Mouse (Mus musculus): ENCODE measurements around the gene Lrrc1. TPM values are rescaled to one million over a fixed set of nuclear protein-coding genes. Genes with fewer than 3 reads are reported as not detected.

Lrrc1 gene
- polyA plus RNA-seq, 3 experiments from 2014 or later: 2.3 to 4.3 (median 2.4) TPM

- no peak for ATAC-seq
Measured at GRCm38 (mm10) chr9:77425553-77425952, 119.1 kb downstream of the Lrrc1 start.

GRCm38 (mm10) chr9:77420200-77420585, 124.5 kb downstream of the Lrrc1 start:
- no peak for ATAC-seq

- no peak for ATAC-seq
Measured at GRCm38 (mm10) chr9:77419501-77420199, 125.0 kb downstream of the Lrrc1 start.

- no peak for ATAC-seq
Measured at GRCm38 (mm10) chr9:77418800-77419199, 125.9 kb downstream of the Lrrc1 start.

- no peak for ATAC-seq
Measured at GRCm38 (mm10) chr9:77416486-77416885, 128.2 kb downstream of the Lrrc1 start.

- ATAC-seq: no peak
Measured at GRCm38 (mm10) chr9:77416002-77416401, 128.7 kb downstream of the Lrrc1 start.

- ATAC-seq: no peak
Measured at GRCm38 (mm10) chr9:77411830-77412425, 132.7 kb downstream of the Lrrc1 start.

- ATAC-seq: no peak
Measured at GRCm38 (mm10) chr9:77410968-77411367, 133.7 kb downstream of the Lrrc1 start.

- ATAC-seq: no peak
Measured at GRCm38 (mm10) chr9:77410524-77410923, 134.1 kb downstream of the Lrrc1 start.

- no peak for ATAC-seq
Measured at GRCm38 (mm10) chr9:77408053-77408603, 136.5 kb downstream of the Lrrc1 start.

- ATAC-seq: no peak
Measured at GRCm38 (mm10) chr9:77406906-77407305, 137.8 kb downstream of the Lrrc1 start.

GRCm38 (mm10) chr9:77404458-77404857, 140.2 kb downstream of the Lrrc1 start:
- ATAC-seq: no peak

GRCm38 (mm10) chr9:77403961-77404360, 140.7 kb downstream of the Lrrc1 start:
- ATAC-seq: no peak

- no peak for ATAC-seq
Measured at GRCm38 (mm10) chr9:77402971-77403370, 141.7 kb downstream of the Lrrc1 start.

GRCm38 (mm10) chr9:77399801-77400200, 144.9 kb downstream of the Lrrc1 start:
- ATAC-seq: no peak

- no peak for ATAC-seq
Measured at GRCm38 (mm10) chr9:77398856-77399631, 145.6 kb downstream of the Lrrc1 start.

- no peak for ATAC-seq
Measured at GRCm38 (mm10) chr9:77397027-77397426, 147.6 kb downstream of the Lrrc1 start.

- ATAC-seq: no peak
Measured at GRCm38 (mm10) chr9:77391248-77391647, 153.4 kb downstream of the Lrrc1 start.

- no peak for ATAC-seq
Measured at GRCm38 (mm10) chr9:77388956-77389355, 155.7 kb downstream of the Lrrc1 start.

GRCm38 (mm10) chr9:77386751-77387150, 157.9 kb downstream of the Lrrc1 start:
- ATAC-seq: no peak

GRCm38 (mm10) chr9:77385611-77386010, 159.1 kb downstream of the Lrrc1 start:
- ATAC-seq: no peak

GRCm38 (mm10) chr9:77384651-77385050, 160.0 kb downstream of the Lrrc1 start:
- no peak for ATAC-seq

- ATAC-seq: no peak
Measured at GRCm38 (mm10) chr9:77383951-77384350, 160.7 kb downstream of the Lrrc1 start.

All from inflammation-experienced regulatory T-cells, adult 6 months (primary cell).